Mouse (Mus musculus): Measurements from ENCODE around the gene Rin1. TPM values are rescaled to one million over a fixed set of nuclear protein-coding genes. Genes with fewer than 3 reads are reported as not detected.
"Not testable (repeated sequence)": the region's sequence is repeated elsewhere in the genome, so short reads cannot be mapped to it uniquely, and the experiment has no call there.

Rin1 gene
- total RNA-seq, 4 experiments from 2014 or later = 0.79 to 2.6 (median 2.0) TPM

DNA sequence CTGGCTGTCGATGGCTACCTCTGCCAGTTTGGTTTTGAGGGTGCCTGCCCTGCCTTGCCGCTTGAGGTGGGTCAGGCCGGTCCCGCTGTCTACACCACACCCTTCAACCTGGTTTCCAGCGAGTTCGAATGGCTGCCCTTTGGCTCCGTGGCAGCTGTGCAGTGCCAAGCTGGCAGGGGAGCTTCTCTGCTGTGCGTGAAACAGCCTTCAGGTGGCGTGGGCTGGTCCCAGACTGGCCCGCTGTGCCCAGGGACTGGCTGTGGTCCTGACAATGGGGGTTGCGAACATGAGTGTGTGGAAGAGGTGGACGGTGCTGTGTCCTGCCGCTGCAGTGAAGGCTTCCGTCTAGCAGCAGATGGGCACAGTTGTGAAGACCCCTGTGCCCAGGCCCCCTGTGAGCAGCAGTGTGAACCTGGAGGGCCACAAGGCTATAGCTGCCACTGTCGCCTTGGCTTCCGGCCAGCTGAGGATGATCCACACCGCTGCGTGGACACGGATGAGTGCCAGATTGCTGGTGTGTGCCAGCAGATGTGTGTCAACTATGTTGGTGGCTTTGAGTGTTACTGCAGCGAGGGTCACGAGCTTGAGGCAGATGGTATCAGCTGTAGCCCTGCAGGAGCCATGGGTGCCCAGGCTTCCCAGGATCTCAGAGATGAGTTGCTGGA lies 18.4 kb downstream of the Rin1 start:
- no peak for DNase-seq (ENCODE audit: low spot score)

- DNase-seq (ENCODE audit: low spot score) = no peak
Observed at GRCm38 (mm10) chr19:5069486-5069885, 19.2 kb downstream of the Rin1 start.

DNA sequence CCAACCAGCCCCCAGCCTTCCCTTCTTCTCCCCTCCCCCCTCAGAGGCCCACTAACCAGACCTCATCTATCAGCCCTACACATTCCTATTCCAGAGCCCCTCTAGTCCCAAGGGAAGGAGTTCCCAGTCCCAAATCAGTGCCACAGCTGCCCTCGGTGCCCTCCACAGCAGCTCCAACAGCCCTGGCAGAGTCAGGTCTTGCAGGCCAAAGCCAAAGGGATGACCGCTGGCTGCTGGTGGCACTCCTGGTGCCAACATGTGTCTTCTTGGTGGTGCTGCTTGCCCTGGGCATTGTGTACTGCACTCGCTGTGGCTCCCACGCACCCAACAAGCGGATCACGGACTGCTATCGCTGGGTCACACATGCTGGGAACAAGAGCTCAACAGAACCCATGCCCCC lies 19.7 kb downstream of the Rin1 start:
- no peak for DNase-seq (ENCODE audit: low spot score)

DNA sequence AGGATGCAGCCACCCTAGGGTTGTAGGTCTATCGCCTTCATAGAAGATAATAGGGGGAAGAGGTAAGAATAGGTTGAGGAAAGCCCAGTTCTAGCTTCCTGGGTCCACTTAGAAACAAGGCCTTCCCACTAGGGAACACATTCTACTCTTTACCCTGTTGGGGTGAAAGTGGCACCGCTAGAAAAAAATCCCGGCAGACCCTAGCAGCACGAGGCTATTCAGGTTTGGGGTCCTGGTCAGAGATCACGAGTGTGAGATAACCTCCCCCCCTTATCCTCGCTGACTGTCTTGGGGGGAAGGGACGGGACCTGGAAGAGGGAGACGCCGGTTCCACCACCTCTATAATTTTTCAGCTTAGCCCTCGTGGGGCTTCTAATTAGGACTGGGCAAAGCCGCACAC lies 20.8 kb downstream of the Rin1 start:
- no peak for DNase-seq (ENCODE audit: low spot score)

- peak; percentile 79 for DNase-seq (ENCODE audit: low spot score)
Observed at GRCm38 (mm10) chr19:5071545-5072369, 21.5 kb downstream of the Rin1 start.

DNA sequence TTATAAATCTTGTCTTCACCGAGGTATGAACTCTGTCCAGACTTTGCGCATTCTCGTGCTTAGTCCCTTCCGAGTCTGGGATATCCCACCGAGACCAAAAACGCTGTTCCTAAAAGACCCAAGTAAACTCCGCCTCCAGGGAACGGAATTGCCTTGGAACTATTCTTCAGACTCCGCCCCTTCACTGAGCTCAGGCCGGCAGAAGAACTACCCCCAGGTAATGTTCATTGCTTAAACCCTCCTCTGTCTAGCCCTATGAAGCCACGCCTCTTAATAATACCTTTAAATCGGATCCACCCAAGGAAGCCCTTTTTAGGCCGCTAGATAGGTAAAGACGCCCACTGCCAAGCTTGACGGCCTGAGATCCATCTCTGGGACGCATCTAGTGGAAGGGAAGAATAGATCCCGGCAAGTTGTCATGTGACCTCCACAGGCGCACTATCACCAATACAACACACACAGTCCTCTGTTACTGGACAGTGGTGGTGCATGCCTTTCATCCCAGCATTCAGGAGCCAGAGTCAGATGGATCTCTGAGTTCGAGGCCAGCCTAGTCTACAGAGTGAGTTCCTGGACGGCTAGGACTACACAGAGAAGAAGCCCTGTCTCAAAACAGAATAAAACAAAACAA lies 22.2 kb downstream of the Rin1 start:
- DNase-seq (ENCODE audit: low spot score) = no peak

- DNase-seq (ENCODE audit: low spot score) = no peak
Observed at GRCm38 (mm10) chr19:5073028-5073427, 22.7 kb downstream of the Rin1 start.

DNA sequence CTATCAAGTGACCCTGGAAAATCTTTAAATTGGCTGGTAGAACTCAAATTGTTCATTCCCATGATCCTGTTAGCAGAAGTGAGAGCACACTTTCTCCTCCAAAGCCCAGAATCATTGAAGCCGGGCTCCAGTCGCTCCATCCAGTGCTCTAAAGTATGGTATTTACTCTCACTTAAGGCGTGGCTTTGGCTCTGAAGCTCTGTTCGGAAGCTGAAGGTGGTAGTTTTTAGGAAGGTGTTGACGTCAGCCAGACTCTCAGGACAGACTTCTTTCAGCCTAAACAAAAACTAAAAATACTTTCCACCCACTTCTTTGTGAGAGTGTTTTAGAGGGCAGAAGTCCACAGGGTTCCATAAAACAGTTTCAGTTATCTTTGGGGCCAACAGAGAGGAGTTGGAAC lies 23.2 kb downstream of the Rin1 start:
- DNase-seq (ENCODE audit: low spot score) = no peak

GRCm38 (mm10) chr19:5079279-5079678 lies 29.0 kb downstream of the Rin1 start:
- DNase-seq (ENCODE audit: low spot score) = no peak

GRCm38 (mm10) chr19:5082005-5082404 lies 31.7 kb downstream of the Rin1 start:
- no peak for DNase-seq (ENCODE audit: low spot score)

DNA sequence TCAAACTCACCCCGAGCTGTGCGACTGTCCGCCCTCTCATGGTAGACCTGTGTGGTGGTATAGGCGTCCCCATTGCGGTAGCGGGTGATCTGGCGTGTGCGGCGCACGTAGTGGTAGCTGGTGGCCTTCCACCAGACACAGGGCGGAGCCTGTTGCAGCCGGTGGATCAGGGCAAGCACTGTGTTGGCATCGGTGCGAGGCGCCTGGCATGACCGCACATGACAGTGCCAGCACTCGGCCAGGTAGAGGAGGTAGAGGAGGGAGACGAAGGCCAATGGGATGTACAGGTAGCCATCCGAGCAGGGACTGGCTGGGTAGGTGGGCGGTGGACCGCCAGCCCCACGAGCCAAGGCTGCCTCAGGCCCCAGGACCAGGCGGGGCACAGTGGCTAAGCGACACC lies 32.3 kb downstream of the Rin1 start:
- no peak for DNase-seq (ENCODE audit: low spot score)

DNA sequence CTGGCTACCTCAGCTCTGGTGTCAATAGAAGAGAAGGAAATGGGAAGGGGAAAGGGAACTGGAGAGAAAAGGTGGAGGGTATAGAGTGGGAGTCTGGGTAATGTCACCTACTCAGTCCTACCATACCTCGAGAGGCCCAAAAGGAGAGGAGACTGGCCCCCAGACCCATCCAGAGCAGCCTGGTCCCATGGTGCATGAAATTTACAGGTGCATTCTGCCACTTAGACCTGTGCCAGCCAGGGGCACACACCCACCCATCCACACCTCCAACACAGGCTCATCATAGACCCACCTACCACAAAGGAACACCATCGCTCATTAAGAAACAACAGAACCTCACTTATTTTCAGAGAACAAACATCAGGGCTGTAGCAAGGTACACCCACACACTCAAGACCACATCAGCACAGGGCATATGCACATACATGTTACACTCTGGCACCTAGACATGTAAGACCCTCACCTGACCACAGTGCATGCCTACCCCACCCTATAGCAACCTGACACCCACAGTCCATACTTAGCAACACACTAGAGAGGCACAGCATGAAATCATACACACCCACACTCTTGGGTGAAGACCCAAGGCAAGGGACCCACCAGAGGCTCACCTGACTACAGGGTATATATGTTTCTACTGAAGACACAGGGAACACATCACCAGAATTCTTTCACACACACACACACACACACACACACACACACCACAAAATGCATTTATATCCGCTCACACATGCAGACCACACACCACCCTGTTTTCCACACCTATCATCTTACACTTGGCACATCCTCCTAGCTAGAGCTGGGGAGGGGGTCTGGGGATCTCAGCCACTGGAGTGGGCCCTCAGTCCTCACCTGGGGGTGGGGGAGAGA lies 33.9 kb downstream of the Rin1 start:
- no peak for DNase-seq (ENCODE audit: low spot score)

DNA sequence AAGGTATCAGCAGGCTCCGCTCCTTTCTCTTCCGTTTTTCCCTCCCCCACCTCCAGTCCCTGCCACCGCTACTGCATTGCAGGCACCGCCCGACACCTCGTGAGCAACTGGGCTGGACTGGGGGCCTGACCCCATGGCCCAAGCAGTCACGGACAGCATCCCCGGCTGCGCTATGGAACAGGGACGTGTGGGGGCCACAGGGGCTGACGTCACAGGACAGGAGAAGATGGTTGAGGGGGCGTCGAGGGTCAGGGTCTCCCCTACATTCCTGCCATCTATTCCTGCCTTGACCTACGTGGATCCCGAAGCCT lies 34.5 kb downstream of the Rin1 start:
- DNase-seq (ENCODE audit: low spot score) = no peak

DNA sequence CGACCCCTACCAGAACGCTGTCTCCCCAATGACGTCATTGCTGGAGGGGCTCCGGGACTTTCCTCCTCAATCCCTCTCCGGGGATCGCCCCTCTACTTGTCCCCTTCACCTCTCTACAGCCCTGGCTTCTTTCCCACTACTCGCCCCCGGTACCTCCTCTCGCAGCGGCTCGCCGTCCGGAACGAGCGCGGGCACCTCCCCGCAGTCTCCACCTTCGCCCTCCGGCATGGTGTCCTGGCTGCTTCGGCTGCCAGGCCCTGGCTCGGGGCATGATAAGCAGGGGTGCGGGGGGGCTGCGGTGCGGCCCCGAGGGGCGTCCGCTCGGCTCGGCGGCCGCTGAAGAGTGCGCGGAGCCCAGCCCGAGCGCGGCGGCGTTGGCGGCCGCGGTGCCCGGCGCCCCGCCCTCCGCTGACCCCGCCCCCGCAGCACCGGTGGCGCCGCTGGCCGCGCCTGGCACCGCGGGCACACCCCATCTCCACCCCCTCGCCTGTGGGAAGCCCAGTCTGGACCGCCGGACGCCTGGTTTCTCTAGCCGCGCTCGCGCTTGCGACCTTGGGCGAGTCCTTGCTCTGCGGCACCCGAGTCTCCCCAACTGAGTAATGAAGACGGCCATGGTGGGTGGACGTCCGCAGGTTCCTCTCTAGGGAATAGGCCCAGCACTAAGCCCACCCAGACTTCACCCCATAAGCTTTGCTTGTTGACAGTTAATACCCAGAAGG lies 35.0 kb downstream of the Rin1 start, which contains the start of gene Tmem151a:
Gene Tmem151a, minus strand, starts transcription at position 387 of the 719 bp plus-strand sequence.
- no peak for DNase-seq (ENCODE audit: low spot score)

DNA sequence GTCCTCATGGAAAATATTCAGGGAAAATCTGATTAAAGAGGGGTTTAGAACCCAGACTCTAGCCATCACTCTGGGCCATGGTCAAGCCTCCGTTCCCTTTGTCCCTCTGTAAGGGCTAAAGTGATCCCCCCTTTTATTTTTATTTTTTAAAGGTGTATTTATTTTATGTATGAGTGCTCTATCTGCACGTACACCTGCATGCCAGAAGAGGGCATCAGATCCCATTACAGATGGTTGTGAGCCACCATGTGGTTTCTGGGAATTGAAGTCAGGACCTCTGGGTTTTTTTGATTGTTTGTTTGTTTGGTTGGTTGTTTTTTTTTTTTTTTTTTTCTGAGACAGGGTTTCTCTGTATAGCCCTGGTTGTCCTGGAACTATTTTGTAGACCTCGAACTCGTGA lies 36.3 kb downstream of the Rin1 start:
- not testable (repeated sequence) for DNase-seq (ENCODE audit: low spot score)

GRCm38 (mm10) chr19:5087884-5088728 lies 37.8 kb downstream of the Rin1 start, which contains the start of gene Yif1a:
Gene Yif1a, plus strand, starts transcription at chr19:5088538.
- DNase-seq (ENCODE audit: low spot score) = peak; percentile 98

DNA sequence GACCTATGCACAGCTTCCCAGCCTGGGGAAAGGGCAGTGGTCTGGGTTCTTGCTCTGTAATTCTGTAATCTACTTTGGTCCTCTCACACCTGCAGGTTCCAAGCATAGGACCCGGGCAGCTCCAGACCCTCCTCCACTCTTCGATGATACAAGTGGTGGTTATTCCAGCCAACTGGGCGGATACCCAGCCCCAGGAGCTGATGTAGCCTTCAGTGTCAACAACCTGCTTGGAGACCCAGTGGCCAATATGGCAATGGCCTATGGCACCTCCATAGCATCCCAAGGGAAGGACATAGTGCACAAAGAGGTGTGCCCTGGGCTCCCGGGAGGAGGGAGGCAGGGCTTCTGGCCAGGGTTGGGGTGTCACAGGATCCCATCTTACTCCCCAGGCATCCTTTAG lies 39.0 kb downstream of the Rin1 start:
- DNase-seq (ENCODE audit: low spot score) = no peak

- DNase-seq (ENCODE audit: low spot score) = no peak
Observed at GRCm38 (mm10) chr19:5092083-5092482, 41.8 kb downstream of the Rin1 start.

GRCm38 (mm10) chr19:5093481-5094242 lies 43.4 kb downstream of the Rin1 start:
- no peak for DNase-seq (ENCODE audit: low spot score)

All from heart, adult 8-10 months (tissue).